Comparison of ENCODE assay signal across 17 mouse cellular contexts in genomic region chr4:14395282-14395681, GRCm38 (mm10).
DNase-seq lines count a peak whose midpoint lies in the region; ATAC-seq lines count a peak whose summit lies in the region.
"Had no signal": no experiment of that assay in that cellular context is flagged by ENCODE, and none has a peak within 500 bp of the region (broad histone marks: within the 10 kb centered on the region; RNA-seq: fewer than 3 reads in every experiment).

No protein-coding gene starts in this region.

- WGBS in kidney, embryonic 16.5 days = 77% methylated on average over 3 of the region's 3 CpGs

- ATAC-seq in frontal cortex, adult (ENCODE audit: low TSS enrichment) = peak; percentile 78
- ATAC-seq in kidney, embryonic 16.5 days (ENCODE audit: low FRiP score, low TSS enrichment) = no peak
- ATAC-seq: forebrain, embryonic 13.5 days; forebrain, embryonic 15.5 days had no signal

- H3K27me3 ChIP-seq in kidney, embryonic 16.5 days (ENCODE audit: insufficient read depth, low read length) = no peaks in the 10 kb centered on the region
- H3K27me3 ChIP-seq: embryonic facial prominence, embryonic 12.5 days; forebrain, embryonic 13.5 days; forebrain, embryonic 15.5 days had no signal

- H3K9ac ChIP-seq in kidney, embryonic 16.5 days (replicated peaks; ENCODE audit: low read length) = no peak overlapping the region
- H3K9ac ChIP-seq: embryonic facial prominence, embryonic 12.5 days; forebrain, embryonic 13.5 days; forebrain, embryonic 15.5 days had no signal

- no peaks in the 10 kb centered on the region for H3K4me1 ChIP-seq in kidney, embryonic 16.5 days (ENCODE audit: insufficient read depth, low read length)
- H3K4me1 ChIP-seq: embryonic facial prominence, embryonic 10.5 days; embryonic facial prominence, embryonic 12.5 days; forebrain, embryonic 13.5 days; forebrain, embryonic 15.5 days had no signal

- H3K27ac ChIP-seq in kidney, embryonic 16.5 days (ENCODE audit: low read length) = no peak overlapping the region
- H3K27ac ChIP-seq: embryonic facial prominence, embryonic 10.5 days; embryonic facial prominence, embryonic 12.5 days; forebrain, embryonic 13.5 days had no signal

- no peak overlapping the region for H3K4me2 ChIP-seq in kidney, embryonic 16.5 days (replicated peaks; ENCODE audit: low read depth, low read length)
- H3K4me2 ChIP-seq: embryonic facial prominence, embryonic 12.5 days; forebrain, embryonic 13.5 days; forebrain, embryonic 15.5 days had no signal

- no peak overlapping the region for H3K4me3 ChIP-seq in kidney, embryonic 16.5 days (ENCODE audit: low read length)
- H3K4me3 ChIP-seq: embryonic facial prominence, embryonic 10.5 days; embryonic facial prominence, embryonic 12.5 days; forebrain, embryonic 13.5 days; forebrain, embryonic 15.5 days had no signal

- no peaks in the 10 kb centered on the region for H3K9me3 ChIP-seq in kidney, embryonic 16.5 days (ENCODE audit: low read length)
- H3K9me3 ChIP-seq: embryonic facial prominence, embryonic 10.5 days; embryonic facial prominence, embryonic 12.5 days; forebrain, embryonic 13.5 days; forebrain, embryonic 15.5 days had no signal

- DNase-seq in frontal cortex, postnatal 10 days (ENCODE audit: low spot score in 2 of 2) = no peak
- peak; percentile 62 for DNase-seq in brain, adult 2 months (ENCODE audit: low read depth, low spot score)
- peak; percentile 53 for DNase-seq in telencephalon, adult 2 months (ENCODE audit: low read depth, low spot score)
- DNase-seq: adrenal gland, adult 2 months; adrenal gland, postnatal 10 days; adrenal gland, postnatal 25 days; cerebellum, adult 11-12 months; cerebellum, adult 2 months; cerebellum, adult 9-10 months; cerebellum, postnatal 10 days; cerebellum, postnatal 25 days had no signal

- H3K36me3 ChIP-seq in kidney, embryonic 16.5 days (ENCODE audit: insufficient read depth, low read length) = no peaks in the 10 kb centered on the region
- H3K36me3 ChIP-seq: embryonic facial prominence, embryonic 10.5 days; embryonic facial prominence, embryonic 12.5 days; forebrain, embryonic 15.5 days had no signal

Comparison
In these comparisons a context has a peak if more than half of its experiments do, and no peak if none do; other contexts are left out.
1. DNase-seq: peak in brain, adult 2 months (single experiment) and telencephalon, adult 2 months (single experiment); none in frontal cortex, postnatal 10 days (0 of 2).